Mouse (Mus musculus) forebrain, embryonic 12.5 days (tissue): ENCODE results near the gene Cdh15. TPM values are rescaled to one million over a fixed set of nuclear protein-coding genes. Genes with fewer than 3 reads are reported as not detected.

Experiments used
- ATAC-seq: fragments of 200-750 bp; cut with Nextera tagmentation; 2 replicates; pipeline ENCODE4 v1.8.0; 2017; ENCODE audit warnings: moderate TSS enrichment; ENCODE audit not compliant: low FRiP score
- H3K27ac ChIP-seq: fragments of 300-500 bp; sonication (generic); 2 replicates; pipeline ENCODE4 v1.5.1; 2016; ENCODE audit warnings: mild to moderate bottlenecking
- H3K27me3 ChIP-seq: fragments of 300-500 bp; sonication (generic); 2 replicates; pipeline ENCODE4 v1.6.1; 2016; ENCODE audit warnings: mild to moderate bottlenecking
- H3K36me3 ChIP-seq: fragments of 300-500 bp; sonication (generic); replicated peaks from 2 replicates; pipeline ENCODE4 v1.6.1; 2016; ENCODE audit warnings: mild to moderate bottlenecking
- H3K4me1 ChIP-seq: fragments of 300-500 bp; sonication (generic); 2 replicates; pipeline ENCODE4 v1.6.1; 2016
- H3K4me2 ChIP-seq: fragments of 300-500 bp; sonication (generic); 2 replicates; pipeline ENCODE4 v1.6.1; 2016; ENCODE audit warnings: mild to moderate bottlenecking, moderate library complexity
- H3K4me3 ChIP-seq: fragments of 300-500 bp; sonication (generic); replicated peaks from 2 replicates; pipeline ENCODE4 v1.5.1; 2016; ENCODE audit warnings: mild to moderate bottlenecking
- H3K9ac ChIP-seq: fragments of 300-500 bp; sonication (generic); 2 replicates; pipeline ENCODE4 v1.6.1; 2016; ENCODE audit warnings: mild to moderate bottlenecking
- H3K9me3 ChIP-seq: fragments of 300-500 bp; sonication (generic); 2 replicates; pipeline ENCODE4 v1.6.1; 2016
- WGBS: fragments of 180-500 bp; shearing (Covaris S2); methylation state at CpG from one replicate; pipeline ENCODE4 v1.1.7; 2016; 5-methylcytosine and 5-hydroxymethylcytosine counted together
- polyA plus RNA-seq: library from polyadenylated mRNA; unstranded; fragments of >200 nt; fragmentation: Nextera tagmentation; extraction: Ambion mirVana; gene quantifications from 2 replicates; pipeline ENCODE4 v1.2.1, GENCODE M21; 2016

The Cdh15 gene
- polyA plus RNA-seq, result 0.51 and 0.73 TPM in 2 replicates

GRCm38 (mm10) chr8:122847829-122848561 lies at the start of gene Cdh15:
Cdh15 (plus strand) TSS chr8:122847966.
- Histone ChIP-seq H3K4me2 (peak within 1 kb of the TSS; percentile 27), H3K27me3 (peaks cover 30% of the 10 kb centered on the region), H3K27ac (no peak within 1 kb of the TSS), H3K4me3 (peak within 1 kb of the TSS; percentile 10; the same call in 1 of the 2 replicates), H3K4me1 (peaks cover 7% of the 10 kb centered on the region), H3K9ac (no peak within 1 kb of the TSS), H3K9me3 (no peaks in the 10 kb centered on the region), H3K36me3 (no peaks in the 10 kb centered on the region)
- peak; percentile 85 for ATAC-seq
- WGBS, result 14% methylated on average over 17 of the region's 18 CpGs

GRCm38 (mm10) chr8:122803906-122804761 lies 43.6 kb upstream of the Cdh15 start:
- no peak overlapping the region for H3K9ac ChIP-seq
- WGBS, result 4% methylated on average over 15 of the region's 15 CpGs
- H3K27ac ChIP-seq, result peak overlapping the region; percentile 97
- H3K36me3 ChIP-seq, result no peaks in the 10 kb centered on the region
- H3K4me2 ChIP-seq, result peak overlapping the region; percentile 31
- H3K27me3 ChIP-seq, result peaks cover 61% of the 10 kb centered on the region
- H3K4me1 ChIP-seq, result peaks cover 61% of the 10 kb centered on the region
- no peaks in the 10 kb centered on the region for H3K9me3 ChIP-seq
- H3K4me3 ChIP-seq, result no peak overlapping the region
- peak; percentile 92 for ATAC-seq

- WGBS, result 15% methylated on average over 3 of the region's 3 CpGs
- no peaks in the 10 kb centered on the region for H3K9me3 ChIP-seq
- no peaks in the 10 kb centered on the region for H3K36me3 ChIP-seq
- H3K27ac ChIP-seq, result peak overlapping the region; percentile 97
- H3K4me2 ChIP-seq, result 0 out of 2 replicates have a peak overlapping the region, but pooled peaks have one; percentile 4
- ATAC-seq, result peak; percentile 27; the same call in 1 of the 2 replicates
- H3K9ac ChIP-seq, result 0 out of 2 replicates have a peak overlapping the region, but pooled peaks have one; percentile 30
- H3K27me3 ChIP-seq, result peaks cover 65% of the 10 kb centered on the region
- peaks cover 61% of the 10 kb centered on the region for H3K4me1 ChIP-seq
- no peak overlapping the region for H3K4me3 ChIP-seq
Measured at GRCm38 (mm10) chr8:122805349-122805748, 42.4 kb upstream of the Cdh15 start.

GRCm38 (mm10) chr8:122806956-122807538 lies 40.7 kb upstream of the Cdh15 start:
- H3K9ac ChIP-seq, result 0 out of 2 replicates have a peak overlapping the region, but pooled peaks have one; percentile 5

GRCm38 (mm10) chr8:122807907-122808306 lies 39.9 kb upstream of the Cdh15 start:
- H3K4me3 ChIP-seq, result no peak overlapping the region
- H3K4me2 ChIP-seq, result no peak overlapping the region
- peaks cover 63% of the 10 kb centered on the region for H3K4me1 ChIP-seq
- H3K9me3 ChIP-seq, result no peaks in the 10 kb centered on the region
- WGBS, result 82% methylated on average over 4 of the region's 4 CpGs
- H3K27ac ChIP-seq, result peak overlapping the region; percentile 97
- H3K36me3 ChIP-seq, result no peaks in the 10 kb centered on the region
- H3K27me3 ChIP-seq, result peaks cover 72% of the 10 kb centered on the region
- ATAC-seq, result no peak
- H3K9ac ChIP-seq, result no peak overlapping the region

More at GRCm38 (mm10) chr8:122806956-122807538, 40.7 kb upstream of the Cdh15 start:
- H3K9me3 ChIP-seq, result no peaks in the 10 kb centered on the region
- H3K27ac ChIP-seq, result peak overlapping the region; percentile 97
- peaks cover 72% of the 10 kb centered on the region for H3K27me3 ChIP-seq
- H3K4me3 ChIP-seq, result no peak overlapping the region
- 43% methylated on average over 7 of the region's 7 CpGs for WGBS
- peaks cover 67% of the 10 kb centered on the region for H3K4me1 ChIP-seq
- ATAC-seq, result no peak
- no peak overlapping the region for H3K4me2 ChIP-seq
- no peaks in the 10 kb centered on the region for H3K36me3 ChIP-seq

- Histone ChIP-seq H3K9me3 (no peaks in the 10 kb centered on the region), H3K36me3 (0 out of 2 replicates have a peak, but pooled peaks cover 6% of the 10 kb centered on the region), H3K4me3 (no peak overlapping the region), H3K9ac (no peak overlapping the region), H3K27me3 (peaks cover 75% of the 10 kb centered on the region), H3K4me1 (peaks cover 63% of the 10 kb centered on the region), H3K4me2 (no peak overlapping the region), H3K27ac (0 out of 2 replicates have a peak overlapping the region, but pooled peaks have one; percentile 20)
- no peak for ATAC-seq
- WGBS, result 82% methylated on average over 8 of the region's 8 CpGs
Measured at GRCm38 (mm10) chr8:122810376-122810775, 37.4 kb upstream of the Cdh15 start.

GRCm38 (mm10) chr8:122811870-122812494 lies 35.8 kb upstream of the Cdh15 start:
- Histone ChIP-seq H3K4me3 (no peak overlapping the region), H3K36me3 (0 out of 2 replicates have a peak, but pooled peaks cover 6% of the 10 kb centered on the region), H3K4me2 (no peak overlapping the region), H3K4me1 (peaks cover 50% of the 10 kb centered on the region), H3K27ac (peak overlapping the region; percentile 37; the same call in 1 of the 2 replicates), H3K9ac (no peak overlapping the region), H3K9me3 (no peaks in the 10 kb centered on the region), H3K27me3 (peaks cover 63% of the 10 kb centered on the region)
- no peak for ATAC-seq
- WGBS, result 89% methylated on average over 16 of the region's 16 CpGs

GRCm38 (mm10) chr8:122812610-122813250 lies 35.0 kb upstream of the Cdh15 start:
- Histone ChIP-seq H3K27ac (no peak overlapping the region), H3K4me2 (no peak overlapping the region), H3K4me1 (peaks cover 50% of the 10 kb centered on the region), H3K4me3 (no peak overlapping the region), H3K9me3 (no peaks in the 10 kb centered on the region), H3K9ac (no peak overlapping the region), H3K27me3 (peaks cover 64% of the 10 kb centered on the region), H3K36me3 (0 out of 2 replicates have a peak, but pooled peaks cover 6% of the 10 kb centered on the region)
- peak; percentile 31; the same call in 1 of the 2 replicates for ATAC-seq
- WGBS, result 74% methylated on average over 14 of the region's 14 CpGs

GRCm38 (mm10) chr8:122814608-122815007 lies 33.2 kb upstream of the Cdh15 start:
- H3K27ac ChIP-seq, result peak overlapping the region; percentile 50; the same call in 1 of the 2 replicates
- peaks cover 55% of the 10 kb centered on the region for H3K27me3 ChIP-seq
- 9% methylated on average over 7 of the region's 7 CpGs for WGBS
- no peak overlapping the region for H3K4me2 ChIP-seq
- H3K4me1 ChIP-seq, result peaks cover 52% of the 10 kb centered on the region
- no peak for ATAC-seq
- no peak overlapping the region for H3K9ac ChIP-seq
- no peaks in the 10 kb centered on the region for H3K9me3 ChIP-seq
- H3K36me3 ChIP-seq, result 0 out of 2 replicates have a peak, but pooled peaks cover 6% of the 10 kb centered on the region
- no peak overlapping the region for H3K4me3 ChIP-seq

GRCm38 (mm10) chr8:122816965-122817364 lies 30.8 kb upstream of the Cdh15 start:
- Histone ChIP-seq H3K27ac (no peak overlapping the region), H3K4me3 (no peak overlapping the region), H3K4me2 (no peak overlapping the region), H3K27me3 (peaks cover 34% of the 10 kb centered on the region), H3K9me3 (no peaks in the 10 kb centered on the region), H3K9ac (no peak overlapping the region), H3K4me1 (peaks cover 48% of the 10 kb centered on the region), H3K36me3 (0 out of 2 replicates have a peak, but pooled peaks cover 6% of the 10 kb centered on the region)
- ATAC-seq, result no peak
- WGBS, result 92% methylated on average over 6 of the region's 6 CpGs
